Mouse (Mus musculus) cortical plate, adult 2 months (tissue): ENCODE data around the gene Chrna3.

ENCODE experiments used
- CTCF ChIP-seq: fragments of 200-500 bp; IDR thresholded peaks from 2 replicates; pipeline ENCODE4 v1.5.1; 2011; ENCODE audit warnings: mild to moderate bottlenecking, control low read depth, low read length; ENCODE audit not compliant: insufficient read depth; ENCODE audit errors: extremely low read depth
- POLR2A ChIP-seq: fragments of 200-500 bp; IDR thresholded peaks from 2 replicates; pipeline ENCODE4 v1.6.1; 2011; ENCODE audit warnings: mild to moderate bottlenecking, low read length, control low read depth; ENCODE audit not compliant: insufficient read depth; ENCODE audit errors: extremely low read depth

GRCm38 (mm10) chr9:54969972-54970637, 56.3 kb downstream of the Chrna3 start:
- no peak for TF ChIP-seq CTCF
- no peak for TF ChIP-seq POLR2A
